Comparison of ENCODE assay signal across 8 mouse cellular contexts in genomic region chr19:46348761-46349458, GRCm38 (mm10). TPM values are rescaled to one million over a fixed set of nuclear protein-coding genes. Genes with fewer than 3 reads are reported as not detected.
A peak's percentile ranks its signal among the peaks of the same experiment; 100 is the strongest.
DNase-seq lines count a peak whose midpoint lies in the region; ATAC-seq and TF ChIP-seq lines count a peak whose summit lies in the region.

No protein-coding gene starts in this region.

- H3K27me3 ChIP-seq in hindbrain, postnatal 0 days (ENCODE audit: insufficient read depth, low read length), result no peaks in the 10 kb centered on the region

- peak overlapping the region; percentile 87 for H3K9ac ChIP-seq in hindbrain, postnatal 0 days (replicated peaks; ENCODE audit: low read length)

- no peaks in the 10 kb centered on the region for H3K36me3 ChIP-seq in hindbrain, postnatal 0 days (ENCODE audit: insufficient read depth, low read length)

- H3K27ac ChIP-seq in hindbrain, postnatal 0 days, result peak overlapping the region; percentile 94

- H3K4me2 ChIP-seq in hindbrain, postnatal 0 days (ENCODE audit: low read depth, low read length), result peak overlapping the region; percentile 91

- peak; percentile 91 for DNase-seq in layer of hippocampus, adult 11-12 months (ENCODE audit: low spot score)
- no peak for DNase-seq in layer of hippocampus, adult 9-10 months (ENCODE audit: low spot score)
- peak; percentile 82 for DNase-seq in gastrocnemius, postnatal 10 days
- peak; percentile 96 for DNase-seq in hindbrain, postnatal 0 days (ENCODE audit: low spot score)
- DNase-seq in left cerebral cortex, adult 8-10 months (ENCODE audit: low spot score in 2 of 2), result peak; percentile 75 to 95
- peak; percentile 82 to 88 for DNase-seq in lung, postnatal 4 days
- peak; percentile 91 for DNase-seq in retina, postnatal 1 day

- under 1% methylated on average over 75 of the region's 78 CpGs for WGBS in hindbrain, postnatal 0 days

- H3K4me3 ChIP-seq in hindbrain, postnatal 0 days (ENCODE audit: low read length), result peak overlapping the region; percentile 67

- no peaks in the 10 kb centered on the region; the same call in 1 of the 2 replicates for H3K4me1 ChIP-seq in hindbrain, postnatal 0 days (ENCODE audit: insufficient read depth, low read length)

- no peaks in the 10 kb centered on the region for H3K9me3 ChIP-seq in hindbrain, postnatal 0 days (ENCODE audit: low read length)

- peak; percentile 62 for ATAC-seq in common myeloid progenitor, adult 5-6 weeks (replicated peaks; ENCODE audit: low read depth, poor library complexity, severe bottlenecking)
- peak; percentile 96 for ATAC-seq in hindbrain, postnatal 0 days

- TF ChIP-seq CTCF in hindbrain, postnatal 0 days (IDR thresholded peaks at IDR 0.05; ENCODE audit: low read depth), result peak; percentile 22; the same call in 1 of the 2 replicates

RNA-seq across cellular contexts. Expression of gene 2310034G01Rik, which starts 1.2 kb away (rescaled TPM):
- 1.5 and 2.5 TPM in 2 replicates for total RNA-seq in common myeloid progenitor, adult 5-6 weeks (2017)
- total RNA-seq in gastrocnemius, postnatal 10 days (2021), result under 1 TPM; 0.35 to 0.56 TPM
- total RNA-seq in hindbrain, postnatal 0 days (2014; rRNA removed), result 0.89 and 3.3 TPM in 2 replicates
- polyA plus RNA-seq in hindbrain, postnatal 0 days (2015; fragmentation: Nextera tagmentation; extraction: Ambion mirVana), result 1.7 and 2.5 TPM in 2 replicates
- total RNA-seq in left cerebral cortex, adult 8-10 months (2022), result 1 to 10 TPM in 3 of 4 experiments, under 1 TPM in 1; 0.36 to 1.5 (median 1.0) TPM

RNA-seq across cellular contexts. Expression of gene Mfsd13a, which starts 8.0 kb away (rescaled TPM):
- total RNA-seq in common myeloid progenitor, adult 5-6 weeks (2017), result 11.5 and 13.6 TPM in 2 replicates
- 1 to 10 TPM; 1.2 to 1.5 TPM for total RNA-seq in gastrocnemius, postnatal 10 days (2021)
- total RNA-seq in hindbrain, postnatal 0 days (2014; rRNA removed), result 7.5 and 12.3 TPM in 2 replicates
- 9.9 and 10.5 TPM in 2 replicates for polyA plus RNA-seq in hindbrain, postnatal 0 days (2015; fragmentation: Nextera tagmentation; extraction: Ambion mirVana)
- total RNA-seq in left cerebral cortex, adult 8-10 months (2022), result 10 to 100 TPM; 28.9 to 29.9 (median 29.5) TPM

RNA-seq across cellular contexts. Expression of gene Cuedc2, which starts 10.4 kb away (rescaled TPM):
- total RNA-seq in common myeloid progenitor, adult 5-6 weeks (2017), result 143 and 149 TPM in 2 replicates
- 10 to 100 TPM; 88.3 TPM for total RNA-seq in gastrocnemius, postnatal 10 days (2021)
- 125 and 134 TPM in 2 replicates for total RNA-seq in hindbrain, postnatal 0 days (2014; rRNA removed)
- polyA plus RNA-seq in hindbrain, postnatal 0 days (2015; fragmentation: Nextera tagmentation; extraction: Ambion mirVana), result 312 and 326 TPM in 2 replicates
- total RNA-seq in left cerebral cortex, adult 8-10 months (2022), result 100 to 1,000 TPM; 187 to 201 (median 192) TPM

RNA-seq across cellular contexts. Expression of gene Fbxl15, which starts 20.9 kb away (rescaled TPM):
- total RNA-seq in common myeloid progenitor, adult 5-6 weeks (2017), result 3.3 and 4.3 TPM in 2 replicates
- 1 to 10 TPM; 2.7 to 3.7 TPM for total RNA-seq in gastrocnemius, postnatal 10 days (2021)
- 69.1 and 71.4 TPM in 2 replicates for total RNA-seq in hindbrain, postnatal 0 days (2014; rRNA removed)
- polyA plus RNA-seq in hindbrain, postnatal 0 days (2015; fragmentation: Nextera tagmentation; extraction: Ambion mirVana), result 53.3 and 54.2 TPM in 2 replicates
- 10 to 100 TPM; 23.7 to 27.6 (median 25.1) TPM for total RNA-seq in left cerebral cortex, adult 8-10 months (2022)

RNA-seq across cellular contexts. Expression of gene Psd, which starts 22.0 kb away (rescaled TPM):
- 0.69 TPM in 1 of 2 replicates, not detected in the other for total RNA-seq in common myeloid progenitor, adult 5-6 weeks (2017)
- 1 to 10 TPM; 2.2 to 2.6 TPM for total RNA-seq in gastrocnemius, postnatal 10 days (2021)
- 380 and 396 TPM in 2 replicates for total RNA-seq in hindbrain, postnatal 0 days (2014; rRNA removed)
- polyA plus RNA-seq in hindbrain, postnatal 0 days (2015; fragmentation: Nextera tagmentation; extraction: Ambion mirVana), result 115 and 123 TPM in 2 replicates
- 100 to 1,000 TPM; 550 to 592 (median 567) TPM for total RNA-seq in left cerebral cortex, adult 8-10 months (2022)
